Comparison of ENCODE assay signal across 13 mouse cellular contexts in genomic region chr9:86961663-86962062, GRCm38 (mm10). TPM values are rescaled to one million over a fixed set of nuclear protein-coding genes. Genes with fewer than 3 reads are reported as not detected.
DNase-seq lines count a peak whose midpoint lies in the region; TF ChIP-seq lines count a peak whose summit lies in the region.
"Had no signal": no experiment of that assay in that cellular context is flagged by ENCODE, and none has a peak within 500 bp of the region (broad histone marks: within the 10 kb centered on the region; RNA-seq: fewer than 3 reads in every experiment).

No protein-coding gene starts in this region.

- no peak for TF ChIP-seq CTCF in cerebellum, adult 2 months (IDR thresholded peaks at IDR 0.05; ENCODE audit: borderline replicate concordance, insufficient read depth, low read depth, low read length)

- H3K27me3 ChIP-seq in cerebellum, adult 2 months (ENCODE audit: control insufficient read depth, insufficient read depth, low read length), result no peaks in the 10 kb centered on the region
- H3K27me3 ChIP-seq: embryonic facial prominence, embryonic 15.5 days; heart, embryonic 15.5 days; kidney, embryonic 15.5 days; liver, embryonic 13.5 days; neural tube, embryonic 13.5 days had no signal

- peaks cover 2% of the 10 kb centered on the region for H3K4me1 ChIP-seq in cerebellum, adult 2 months (ENCODE audit: control insufficient read depth, insufficient read depth, low read length)
- H3K4me1 ChIP-seq: embryonic facial prominence, embryonic 15.5 days; kidney, embryonic 15.5 days; liver, embryonic 13.5 days; neural tube, embryonic 13.5 days had no signal

- peak; percentile 79 for DNase-seq in right cerebral cortex, adult 18-20 months
- DNase-seq in right cerebral cortex, postnatal 4 days, result no peak
- DNase-seq in cerebellum, adult 2 months, result peak; percentile 67 to 81
- DNase-seq in gastrocnemius, postnatal 36 days, result peak; percentile 4 to 21
- DNase-seq in right cerebral cortex, postnatal 36 days (ENCODE audit: low spot score in 2 of 2), result peak; percentile 30 to 52
- DNase-seq in heart, postnatal 25 days (ENCODE audit: low spot score), result no peak
- DNase-seq in lung, postnatal 4 days, result no peak
- DNase-seq: liver, embryonic 13.5 days had no signal

- WGBS in cerebellum, adult 2 months, result 21% methylated on average over 3 of the region's 3 CpGs

- H3K27ac ChIP-seq in cerebellum, adult 2 months (ENCODE audit: insufficient read depth, low read length), result 0 out of 2 replicates have a peak overlapping the region, but pooled peaks have one; percentile 13
- H3K27ac ChIP-seq: embryonic facial prominence, embryonic 15.5 days; heart, embryonic 15.5 days; kidney, embryonic 15.5 days; liver, embryonic 13.5 days; neural tube, embryonic 13.5 days had no signal

- TF ChIP-seq POLR2A in cerebellum, adult 2 months (IDR thresholded peaks at IDR 0.05; ENCODE audit: borderline replicate concordance, insufficient read depth, low read length), result no peak

- intact Hi-C loops in gastrocnemius, postnatal 36 days (cut with DNase I), result no loop called here
- intact Hi-C loops in heart, postnatal 25 days (cut with DNase I), result no loop called here

- H3K4me3 ChIP-seq in cerebellum, adult 2 months (replicated peaks; ENCODE audit: insufficient read depth, low read depth, low read length), result no peak overlapping the region
- H3K4me3 ChIP-seq: embryonic facial prominence, embryonic 15.5 days; heart, embryonic 15.5 days; kidney, embryonic 15.5 days; liver, embryonic 13.5 days; neural tube, embryonic 13.5 days had no signal

RNA-seq across cellular contexts. Expression of gene Ripply2, which starts 53.7 kb away (rescaled TPM):
- polyA plus RNA-seq in cerebellum, adult 2 months (2012; rRNA removed), result 10.0 and 13.2 TPM in 2 replicates
- total RNA-seq in gastrocnemius, postnatal 36 days (2021), result not detected
- total RNA-seq in heart, postnatal 25 days (2021), result not detected
- polyA plus RNA-seq: embryonic facial prominence, embryonic 15.5 days; liver, embryonic 13.5 days; thymus, postnatal 0 days had no signal

Comparison
In these comparisons a context has a peak if more than half of its experiments do, and no peak if none do; other contexts are left out.
1. DNase-seq: peak in right cerebral cortex, adult 18-20 months (single experiment), cerebellum, adult 2 months (2 of 2), gastrocnemius, postnatal 36 days (2 of 2) and right cerebral cortex, postnatal 36 days (2 of 2); none in right cerebral cortex, postnatal 4 days (single experiment), heart, postnatal 25 days (single experiment) and lung, postnatal 4 days (0 of 2).